Mouse (Mus musculus): ENCODE data around the gene Pla2g2c. TPM values are rescaled to one million over a fixed set of nuclear protein-coding genes. Genes with fewer than 3 reads are reported as not detected.

Gene Pla2g2c
- polyA plus RNA-seq, 1 experiment, result not detected

DNA sequence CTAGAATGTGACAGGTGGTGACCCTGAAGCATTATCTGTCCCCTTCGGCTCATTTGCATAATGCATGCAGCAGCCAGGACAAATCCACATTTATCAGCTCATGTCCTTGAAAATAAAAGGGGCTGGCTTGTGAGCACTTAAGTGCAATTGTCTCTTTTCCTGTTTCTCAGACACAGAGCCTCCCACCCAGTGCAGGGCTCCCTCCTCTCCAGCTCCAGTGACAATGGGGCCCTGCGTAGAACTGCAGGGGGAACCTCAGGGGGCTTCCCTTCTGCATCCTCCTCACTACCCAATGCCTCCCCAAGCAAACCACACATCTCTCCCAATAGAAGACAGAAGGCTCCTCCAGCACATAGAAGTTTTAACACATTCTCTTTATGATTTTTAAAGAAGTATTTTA lies 41.8 kb upstream of the Pla2g2c start:
- Histone ChIP-seq H3K36me3 (ENCODE audit: control insufficient read depth, insufficient read depth) (no peaks in the 10 kb centered on the region), H3ac (ENCODE audit: control insufficient read depth, insufficient read length) (no peak overlapping the region), H3K27me3 (ENCODE audit: control insufficient read depth, insufficient read depth, insufficient read length) (peaks cover 12% of the 10 kb centered on the region), H3K4me2 (ENCODE audit: low read depth) (no peak overlapping the region), H3K4me3 (no peak overlapping the region), H3K79me2 (ENCODE audit: control insufficient read depth, insufficient read depth) (no peaks in the 10 kb centered on the region)
- no peak for TF ChIP-seq CEBPB (IDR thresholded peaks at IDR 0.05; ENCODE audit: insufficient read depth, poor library complexity, severe bottlenecking)
- no peak for TF ChIP-seq SRF (IDR thresholded peaks at IDR 0.05; ENCODE audit: control insufficient read depth, insufficient read length, low read depth)
- TF ChIP-seq POLR2A (IDR thresholded peaks at IDR 0.05; ENCODE audit: insufficient read length, low read depth), result no peak
- TF ChIP-seq TCF12 (IDR thresholded peaks at IDR 0.05; ENCODE audit: insufficient read depth, poor library complexity, severe bottlenecking), result no peak
- TF ChIP-seq MYOG (IDR thresholded peaks at IDR 0.05; ENCODE audit: control insufficient read depth in 1 of 3, insufficient read depth in 1 of 3, insufficient read length in 2 of 3, low read depth in 2 of 3), result no peak
- no peak for TF ChIP-seq MYOD1 (IDR thresholded peaks at IDR 0.05; ENCODE audit: control insufficient read depth in 1 of 3, insufficient read length in 2 of 3, low read depth in 2 of 3)
- no peak for TF ChIP-seq MAX (IDR thresholded peaks at IDR 0.05; ENCODE audit: low read depth)
- TF ChIP-seq POLR2AphosphoS2 (IDR thresholded peaks at IDR 0.05; ENCODE audit: insufficient read length, low read depth), result no peak
- TF ChIP-seq E2F4 (IDR thresholded peaks at IDR 0.05; ENCODE audit: insufficient read depth), result no peak

- no peak overlapping the region for H3K4me3 ChIP-seq
- peaks cover 5% of the 10 kb centered on the region for H3K27me3 ChIP-seq (ENCODE audit: control insufficient read depth, insufficient read depth, insufficient read length)
- no peak overlapping the region for H3ac ChIP-seq (ENCODE audit: control insufficient read depth, insufficient read length)
- H3K79me2 ChIP-seq (ENCODE audit: control insufficient read depth, insufficient read depth), result no peaks in the 10 kb centered on the region
- H3K4me2 ChIP-seq (ENCODE audit: low read depth), result no peak overlapping the region
- H3K36me3 ChIP-seq (ENCODE audit: control insufficient read depth, insufficient read depth), result no peaks in the 10 kb centered on the region
- TF ChIP-seq POLR2AphosphoS2 (IDR thresholded peaks at IDR 0.05; ENCODE audit: insufficient read length, low read depth), result no peak
- TF ChIP-seq MAX (IDR thresholded peaks at IDR 0.05; ENCODE audit: low read depth), result no peak
- no peak for TF ChIP-seq TCF3 (IDR thresholded peaks at IDR 0.05; ENCODE audit: insufficient read length, low read depth)
- no peak for TF ChIP-seq MYOG (IDR thresholded peaks at IDR 0.05; ENCODE audit: control insufficient read depth in 1 of 3, insufficient read depth in 1 of 3, insufficient read length in 2 of 3, low read depth in 2 of 3)
- no peak for TF ChIP-seq POLR2A (IDR thresholded peaks at IDR 0.05; ENCODE audit: insufficient read length, low read depth)
These were observed 38.8 kb upstream of the Pla2g2c start for GRCm38 (mm10) chr4:138685813-138686212.

DNA sequence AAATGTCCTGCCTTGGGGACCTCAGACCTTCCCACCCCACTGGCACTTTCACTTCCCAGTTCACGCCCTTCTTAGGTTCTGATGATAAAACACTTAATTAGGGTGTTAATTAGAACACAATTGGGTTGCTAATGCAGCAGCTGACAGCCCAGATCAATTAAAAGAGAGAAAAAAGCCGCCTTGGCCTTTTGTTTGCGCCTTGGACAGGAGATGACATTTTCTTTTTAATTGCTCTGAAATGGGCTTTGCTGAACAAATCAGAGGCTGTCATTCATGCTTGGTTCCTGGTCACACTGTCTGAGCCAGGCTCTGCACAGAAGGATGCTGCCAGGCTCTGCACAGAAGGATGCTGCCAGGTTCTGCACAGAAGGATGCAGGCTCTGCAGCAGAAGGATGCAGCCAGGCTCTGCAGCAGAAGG lies 35.5 kb upstream of the Pla2g2c start:
- Histone ChIP-seq H3K27me3 (ENCODE audit: control insufficient read depth, insufficient read depth, insufficient read length) (peaks cover 30% of the 10 kb centered on the region), H3ac (ENCODE audit: control insufficient read depth, insufficient read length) (no peak overlapping the region), H3K36me3 (ENCODE audit: control insufficient read depth, insufficient read depth) (no peaks in the 10 kb centered on the region), H3K79me2 (ENCODE audit: control insufficient read depth, insufficient read depth) (no peaks in the 10 kb centered on the region), H3K4me2 (ENCODE audit: low read depth) (no peak overlapping the region), H3K4me3 (no peak overlapping the region)
- TF ChIP-seq REST (IDR thresholded peaks at IDR 0.05; ENCODE audit: insufficient read depth, insufficient read length), result no peak
- TF ChIP-seq CEBPB (IDR thresholded peaks at IDR 0.05; ENCODE audit: insufficient read depth, poor library complexity, severe bottlenecking), result no peak
- TF ChIP-seq POLR2AphosphoS2 (IDR thresholded peaks at IDR 0.05; ENCODE audit: insufficient read length, low read depth), result no peak
- no peak for TF ChIP-seq MYOG (IDR thresholded peaks at IDR 0.05; ENCODE audit: control insufficient read depth in 1 of 3, insufficient read depth in 1 of 3, insufficient read length in 2 of 3, low read depth in 2 of 3)
- no peak for TF ChIP-seq TCF12 (IDR thresholded peaks at IDR 0.05; ENCODE audit: insufficient read depth, poor library complexity, severe bottlenecking)
- TF ChIP-seq MAX (IDR thresholded peaks at IDR 0.05; ENCODE audit: low read depth), result no peak
- TF ChIP-seq POLR2A (IDR thresholded peaks at IDR 0.05; ENCODE audit: insufficient read length, low read depth), result no peak
- no peak for TF ChIP-seq SRF (IDR thresholded peaks at IDR 0.05; ENCODE audit: control insufficient read depth, insufficient read length, low read depth)
- TF ChIP-seq USF1 (IDR thresholded peaks at IDR 0.05; ENCODE audit: low read depth), result no peak
- TF ChIP-seq TCF3 (IDR thresholded peaks at IDR 0.05; ENCODE audit: insufficient read length, low read depth), result no peak
- no peak for TF ChIP-seq MYOD1 (IDR thresholded peaks at IDR 0.05; ENCODE audit: control insufficient read depth in 1 of 3, insufficient read length in 2 of 3, low read depth in 2 of 3)
- TF ChIP-seq E2F4 (IDR thresholded peaks at IDR 0.05; ENCODE audit: insufficient read depth), result no peak

DNA sequence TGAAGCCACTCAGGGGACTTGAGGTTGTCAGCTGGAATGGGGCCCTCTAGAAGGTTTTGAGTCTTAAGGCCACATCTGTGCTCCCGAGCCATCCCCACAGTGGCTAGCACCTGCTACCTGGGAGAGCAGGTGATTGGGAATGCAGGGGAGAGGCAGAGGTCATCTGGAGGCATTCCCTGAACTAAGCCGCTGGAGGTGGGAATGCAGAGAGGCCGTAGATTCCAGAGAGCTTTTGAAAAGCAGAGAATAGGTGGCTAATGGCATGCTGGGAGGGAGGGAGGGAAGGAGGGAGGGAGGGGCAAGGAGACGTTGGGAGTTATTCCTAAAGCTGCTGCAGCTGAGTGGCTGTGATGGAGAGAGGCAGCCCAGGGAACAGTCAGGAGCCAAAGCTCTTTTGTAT lies 34.0 kb upstream of the Pla2g2c start:
- no peak for TF ChIP-seq MAX (IDR thresholded peaks at IDR 0.05; ENCODE audit: low read depth)
- no peak for TF ChIP-seq MYOG (IDR thresholded peaks at IDR 0.05; ENCODE audit: control insufficient read depth in 1 of 3, insufficient read depth in 1 of 3, insufficient read length in 2 of 3, low read depth in 2 of 3)
- no peak for TF ChIP-seq USF1 (IDR thresholded peaks at IDR 0.05; ENCODE audit: low read depth)
- no peak for TF ChIP-seq TCF12 (IDR thresholded peaks at IDR 0.05; ENCODE audit: insufficient read depth, poor library complexity, severe bottlenecking)
- no peak for TF ChIP-seq POLR2A (IDR thresholded peaks at IDR 0.05; ENCODE audit: insufficient read length, low read depth)
- no peak for TF ChIP-seq E2F4 (IDR thresholded peaks at IDR 0.05; ENCODE audit: insufficient read depth)
- no peak for TF ChIP-seq MYOD1 (IDR thresholded peaks at IDR 0.05; ENCODE audit: control insufficient read depth in 1 of 3, insufficient read length in 2 of 3, low read depth in 2 of 3)
- TF ChIP-seq POLR2AphosphoS2 (IDR thresholded peaks at IDR 0.05; ENCODE audit: insufficient read length, low read depth), result no peak
- TF ChIP-seq TCF3 (IDR thresholded peaks at IDR 0.05; ENCODE audit: insufficient read length, low read depth), result no peak
- TF ChIP-seq SRF (IDR thresholded peaks at IDR 0.05; ENCODE audit: control insufficient read depth, insufficient read length, low read depth), result no peak
- no peak for TF ChIP-seq CEBPB (IDR thresholded peaks at IDR 0.05; ENCODE audit: insufficient read depth, poor library complexity, severe bottlenecking)
- no peak for TF ChIP-seq REST (IDR thresholded peaks at IDR 0.05; ENCODE audit: insufficient read depth, insufficient read length)
- Histone ChIP-seq H3K4me3 (no peak overlapping the region), H3K4me2 (ENCODE audit: low read depth) (no peak overlapping the region), H3K36me3 (ENCODE audit: control insufficient read depth, insufficient read depth) (no peaks in the 10 kb centered on the region), H3K79me2 (ENCODE audit: control insufficient read depth, insufficient read depth) (no peaks in the 10 kb centered on the region), H3ac (ENCODE audit: control insufficient read depth, insufficient read length) (no peak overlapping the region), H3K27me3 (ENCODE audit: control insufficient read depth, insufficient read depth, insufficient read length) (peaks cover 34% of the 10 kb centered on the region)
